Mouse (Mus musculus): Measurements from ENCODE around the gene Casp6.

DNA sequence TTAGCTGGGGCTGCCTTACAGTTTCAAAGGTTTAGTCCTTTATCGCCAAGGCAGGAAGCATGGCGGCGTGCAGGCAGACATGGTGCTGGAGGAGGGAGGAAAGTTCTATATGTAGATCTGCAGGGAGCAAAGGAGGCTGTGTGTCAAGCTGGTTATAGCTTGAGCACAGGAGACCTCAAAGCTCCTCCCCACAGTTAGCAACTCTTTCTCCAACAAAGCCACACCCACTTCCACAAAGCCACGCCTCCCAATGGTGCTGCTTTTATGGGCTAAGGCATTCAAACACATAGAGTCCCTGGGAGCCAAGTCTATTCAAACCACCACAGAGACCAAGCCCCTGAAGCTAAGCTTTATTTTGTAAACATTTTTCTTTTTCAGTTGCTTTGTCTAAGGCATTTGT, 2.3 kb upstream of the Casp6 start:
- no peak for TF ChIP-seq POLR2A (IDR thresholded peaks at IDR 0.05; ENCODE audit: low read depth, low read length)
- TF ChIP-seq CTCF (IDR thresholded peaks at IDR 0.05; ENCODE audit: borderline replicate concordance, insufficient read depth, low read length): no peak
